Mouse (Mus musculus) lung, adult 2 months (tissue): ENCODE data around the gene 2610301B20Rik.

Experiments used
- CTCF ChIP-seq: fragments of 200-500 bp; IDR thresholded peaks from 2 replicates; pipeline ENCODE4 v1.5.1; 2011; ENCODE audit warnings: mild to moderate bottlenecking, low read length, control low read depth; ENCODE audit not compliant: insufficient read depth
- POLR2A ChIP-seq: fragments of 200-500 bp; IDR thresholded peaks from 2 replicates; pipeline ENCODE4 v1.6.1; 2011; ENCODE audit warnings: low read depth, mild to moderate bottlenecking, control low read depth, low read length, borderline replicate concordance; ENCODE audit errors: extremely low read depth

GRCm38 (mm10) chr4:10928158-10928557 is 53.9 kb downstream of the 2610301B20Rik start:
- TF ChIP-seq CTCF = no peak
- TF ChIP-seq POLR2A = no peak
